Mouse (Mus musculus): ENCODE measurements around the gene Plod1. TPM values are rescaled to one million over a fixed set of nuclear protein-coding genes. Genes with fewer than 3 reads are reported as not detected.

The Plod1 gene
- polyA plus RNA-seq, 1 experiment, result 28.9 TPM

DNA sequence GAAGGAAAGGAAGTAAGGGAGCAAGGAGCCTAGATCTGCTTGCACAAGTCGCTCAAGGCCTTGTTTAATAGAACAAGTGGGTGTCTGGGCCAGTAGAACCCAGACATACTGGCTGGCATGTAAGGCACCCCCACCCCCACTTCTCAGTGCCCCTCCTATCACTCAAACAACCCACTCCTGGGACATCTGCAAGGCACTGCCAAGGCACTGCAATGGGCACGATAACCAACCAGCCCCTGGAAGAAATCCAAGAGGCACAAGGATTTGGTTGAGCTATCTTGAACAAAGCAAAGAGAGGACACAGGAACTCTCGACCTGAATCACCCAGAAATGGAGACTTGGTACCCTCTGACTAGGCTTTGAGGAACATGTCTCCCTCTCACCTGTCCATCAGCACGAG lies 48.3 kb downstream of the Plod1 start:
- TF ChIP-seq POLR2A (IDR thresholded peaks at IDR 0.05; ENCODE audit: control insufficient read depth, extremely low read depth, insufficient read depth, low read length, poor library complexity) (no peak), CTCF (IDR thresholded peaks at IDR 0.05; ENCODE audit: borderline replicate concordance, control insufficient read depth, extremely low read depth, insufficient read depth, low read length, poor library complexity) (no peak)
- Histone ChIP-seq H3K27me3 (ENCODE audit: control insufficient read depth, insufficient read depth, low read length) (no peaks in the 10 kb centered on the region), H3K36me3 (ENCODE audit: control insufficient read depth, insufficient read depth, low read length) (peaks cover 33% of the 10 kb centered on the region), H3K27ac (ENCODE audit: control insufficient read depth, insufficient read depth, low read length) (no peak overlapping the region), H3K4me1 (replicated peaks; ENCODE audit: control insufficient read depth, insufficient read depth, low read length) (no peaks in the 10 kb centered on the region), H3K4me3 (ENCODE audit: control insufficient read depth, insufficient read depth, low read length) (no peak overlapping the region)
- WGBS, result 91% methylated on average over 4 of the region's 4 CpGs
- no peak for DNase-seq

DNA sequence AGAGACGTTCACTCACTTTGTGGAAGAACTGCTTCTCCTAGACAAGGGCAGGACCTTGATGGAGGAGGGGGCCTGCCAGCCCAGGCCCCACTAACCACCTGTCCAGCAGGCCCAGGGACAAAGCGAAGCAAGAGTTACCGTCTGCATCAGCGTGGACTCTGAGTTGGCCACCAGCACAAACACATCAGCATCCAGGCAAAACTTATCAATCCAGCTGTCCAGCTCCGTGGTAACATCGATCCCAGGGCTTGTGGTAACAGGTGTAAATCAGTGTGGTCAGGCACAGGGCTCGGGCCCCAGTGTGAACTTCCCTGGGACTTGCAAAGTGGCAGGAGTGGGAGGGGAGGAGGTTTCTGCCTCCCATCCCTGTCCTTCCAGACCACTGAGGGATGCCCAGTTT lies 49.3 kb downstream of the Plod1 start:
- Histone ChIP-seq H3K27me3 (ENCODE audit: control insufficient read depth, insufficient read depth, low read length) (no peaks in the 10 kb centered on the region), H3K4me3 (ENCODE audit: control insufficient read depth, insufficient read depth, low read length) (no peak overlapping the region), H3K36me3 (ENCODE audit: control insufficient read depth, insufficient read depth, low read length) (peaks cover 41% of the 10 kb centered on the region), H3K4me1 (replicated peaks; ENCODE audit: control insufficient read depth, insufficient read depth, low read length) (no peaks in the 10 kb centered on the region), H3K27ac (ENCODE audit: control insufficient read depth, insufficient read depth, low read length) (no peak overlapping the region)
- no peak for TF ChIP-seq CTCF (IDR thresholded peaks at IDR 0.05; ENCODE audit: borderline replicate concordance, control insufficient read depth, extremely low read depth, insufficient read depth, low read length, poor library complexity)
- no peak for TF ChIP-seq POLR2A (IDR thresholded peaks at IDR 0.05; ENCODE audit: control insufficient read depth, extremely low read depth, insufficient read depth, low read length, poor library complexity)
- 95% methylated on average over 7 of the region's 7 CpGs for WGBS
- no peak for DNase-seq

DNA sequence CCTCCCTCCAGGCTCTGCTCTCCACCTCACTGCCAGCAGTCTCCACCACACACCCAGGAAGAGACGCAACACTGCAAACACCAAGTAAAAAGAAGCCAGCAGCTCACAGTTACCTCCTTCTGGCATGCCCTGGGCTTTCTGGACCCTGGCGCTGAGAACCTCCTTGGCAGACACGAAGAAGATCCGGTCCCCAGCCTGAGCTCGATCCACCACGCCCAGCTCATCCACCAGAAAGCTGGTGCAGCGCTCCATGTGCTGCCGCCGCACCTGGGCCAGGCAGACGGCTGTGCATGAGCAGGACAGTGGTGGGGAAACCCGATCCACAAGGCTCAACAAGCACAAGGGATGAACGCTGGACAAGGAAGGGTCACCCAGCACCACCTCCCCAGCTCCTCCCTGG lies 50.4 kb downstream of the Plod1 start:
- TF ChIP-seq CTCF (IDR thresholded peaks at IDR 0.05; ENCODE audit: borderline replicate concordance, control insufficient read depth, extremely low read depth, insufficient read depth, low read length, poor library complexity), result no peak
- no peak for TF ChIP-seq POLR2A (IDR thresholded peaks at IDR 0.05; ENCODE audit: control insufficient read depth, extremely low read depth, insufficient read depth, low read length, poor library complexity)

DNA sequence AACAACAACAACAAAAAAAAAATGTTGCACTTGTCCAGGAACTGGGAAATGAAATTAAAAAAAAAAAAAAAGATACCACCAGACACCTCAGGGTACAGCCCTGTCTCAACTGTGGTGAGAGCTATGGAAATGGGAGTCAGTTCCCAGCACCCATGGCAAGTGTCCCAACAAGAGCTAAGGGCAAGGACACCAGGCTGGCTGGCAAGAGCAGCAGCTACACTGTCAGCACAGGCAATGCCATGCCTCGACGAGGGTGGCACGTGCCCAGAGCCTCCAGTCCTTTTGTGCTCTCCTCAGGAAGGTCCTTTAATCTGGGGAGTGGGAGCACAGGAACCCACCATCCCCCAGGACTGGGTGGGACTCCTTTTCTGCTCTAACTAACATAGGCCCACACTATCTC lies 52.4 kb downstream of the Plod1 start:
- H3K4me3 ChIP-seq (ENCODE audit: control insufficient read depth, insufficient read depth, low read length), result no peak overlapping the region
- H3K36me3 ChIP-seq (ENCODE audit: control insufficient read depth, insufficient read depth, low read length), result peaks cover 47% of the 10 kb centered on the region
- H3K27ac ChIP-seq (ENCODE audit: control insufficient read depth, insufficient read depth, low read length), result no peak overlapping the region
- DNase-seq, result no peak
- H3K27me3 ChIP-seq (ENCODE audit: control insufficient read depth, insufficient read depth, low read length), result no peaks in the 10 kb centered on the region
- no peaks in the 10 kb centered on the region for H3K4me1 ChIP-seq (replicated peaks; ENCODE audit: control insufficient read depth, insufficient read depth, low read length)
- WGBS, result 95% methylated on average over 3 of the region's 3 CpGs
- TF ChIP-seq CTCF (IDR thresholded peaks at IDR 0.05; ENCODE audit: borderline replicate concordance, control insufficient read depth, extremely low read depth, insufficient read depth, low read length, poor library complexity) (no peak), POLR2A (IDR thresholded peaks at IDR 0.05; ENCODE audit: control insufficient read depth, extremely low read depth, insufficient read depth, low read length, poor library complexity) (no peak)

More for the DNA sequence above, 50.4 kb downstream of the Plod1 start:
- WGBS, result 96% methylated on average over 12 of the region's 12 CpGs
- Histone ChIP-seq H3K27ac (ENCODE audit: control insufficient read depth, insufficient read depth, low read length) (no peak overlapping the region), H3K4me3 (ENCODE audit: control insufficient read depth, insufficient read depth, low read length) (no peak overlapping the region), H3K36me3 (ENCODE audit: control insufficient read depth, insufficient read depth, low read length) (peaks cover 46% of the 10 kb centered on the region), H3K27me3 (ENCODE audit: control insufficient read depth, insufficient read depth, low read length) (no peaks in the 10 kb centered on the region), H3K4me1 (replicated peaks; ENCODE audit: control insufficient read depth, insufficient read depth, low read length) (no peaks in the 10 kb centered on the region)
- no peak for DNase-seq

DNA sequence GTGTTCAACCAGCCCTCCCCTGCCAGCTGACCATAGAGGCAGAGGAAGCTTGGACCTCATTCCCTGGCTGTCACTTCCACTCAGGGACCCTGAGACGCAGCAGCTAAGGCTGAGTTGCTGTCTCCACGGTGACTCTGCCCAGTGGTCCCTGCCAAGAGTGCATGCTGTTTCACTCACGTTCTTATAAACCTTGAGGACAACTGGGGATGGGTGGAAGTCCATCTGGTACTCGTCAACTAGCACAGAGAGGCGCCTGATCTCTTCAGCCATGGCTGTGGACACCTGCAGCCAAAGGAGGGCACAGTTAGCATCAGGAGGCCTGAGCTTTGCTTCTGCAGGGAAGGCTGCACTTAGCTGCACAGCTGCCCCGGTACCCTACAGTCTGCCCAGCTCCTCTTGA lies 53.5 kb downstream of the Plod1 start:
- no peak for TF ChIP-seq CTCF (IDR thresholded peaks at IDR 0.05; ENCODE audit: borderline replicate concordance, control insufficient read depth, extremely low read depth, insufficient read depth, low read length, poor library complexity)
- TF ChIP-seq POLR2A (IDR thresholded peaks at IDR 0.05; ENCODE audit: control insufficient read depth, extremely low read depth, insufficient read depth, low read length, poor library complexity), result no peak
- WGBS, result 97% methylated on average over 6 of the region's 6 CpGs
- no peak for DNase-seq
- no peak overlapping the region for H3K27ac ChIP-seq (ENCODE audit: control insufficient read depth, insufficient read depth, low read length)
- no peaks in the 10 kb centered on the region for H3K4me1 ChIP-seq (replicated peaks; ENCODE audit: control insufficient read depth, insufficient read depth, low read length)
- no peaks in the 10 kb centered on the region for H3K27me3 ChIP-seq (ENCODE audit: control insufficient read depth, insufficient read depth, low read length)
- peaks cover 45% of the 10 kb centered on the region for H3K36me3 ChIP-seq (ENCODE audit: control insufficient read depth, insufficient read depth, low read length)
- H3K4me3 ChIP-seq (ENCODE audit: control insufficient read depth, insufficient read depth, low read length), result no peak overlapping the region

DNA sequence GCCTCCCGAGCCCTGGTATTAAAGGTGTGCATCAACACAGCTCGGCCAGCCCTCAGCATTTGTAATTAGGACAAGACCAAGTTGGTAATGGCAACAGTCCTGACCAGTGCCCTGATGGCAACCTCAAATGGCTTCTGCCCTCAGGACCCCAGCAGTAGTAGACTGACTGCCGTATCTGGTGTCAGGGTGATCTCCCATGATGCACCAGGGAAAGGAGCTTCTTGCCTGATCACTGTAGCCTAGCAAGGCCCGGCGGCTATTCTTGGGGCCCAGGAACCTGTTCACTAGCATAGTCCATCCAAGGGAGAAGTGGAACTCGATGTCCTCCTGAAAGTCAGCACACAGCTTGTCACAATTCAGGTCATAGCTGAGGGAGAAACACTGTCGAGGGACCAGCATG lies 54.8 kb downstream of the Plod1 start:
- Histone ChIP-seq H3K27me3 (ENCODE audit: control insufficient read depth, insufficient read depth, low read length) (no peaks in the 10 kb centered on the region), H3K4me1 (replicated peaks; ENCODE audit: control insufficient read depth, insufficient read depth, low read length) (no peaks in the 10 kb centered on the region), H3K27ac (ENCODE audit: control insufficient read depth, insufficient read depth, low read length) (no peak overlapping the region), H3K4me3 (ENCODE audit: control insufficient read depth, insufficient read depth, low read length) (no peak overlapping the region), H3K36me3 (ENCODE audit: control insufficient read depth, insufficient read depth, low read length) (peaks cover 46% of the 10 kb centered on the region)
- TF ChIP-seq CTCF (IDR thresholded peaks at IDR 0.05; ENCODE audit: borderline replicate concordance, control insufficient read depth, extremely low read depth, insufficient read depth, low read length, poor library complexity) (no peak), POLR2A (IDR thresholded peaks at IDR 0.05; ENCODE audit: control insufficient read depth, extremely low read depth, insufficient read depth, low read length, poor library complexity) (no peak)
- no peak for DNase-seq
- WGBS, result 94% methylated on average over 7 of the region's 7 CpGs

DNA sequence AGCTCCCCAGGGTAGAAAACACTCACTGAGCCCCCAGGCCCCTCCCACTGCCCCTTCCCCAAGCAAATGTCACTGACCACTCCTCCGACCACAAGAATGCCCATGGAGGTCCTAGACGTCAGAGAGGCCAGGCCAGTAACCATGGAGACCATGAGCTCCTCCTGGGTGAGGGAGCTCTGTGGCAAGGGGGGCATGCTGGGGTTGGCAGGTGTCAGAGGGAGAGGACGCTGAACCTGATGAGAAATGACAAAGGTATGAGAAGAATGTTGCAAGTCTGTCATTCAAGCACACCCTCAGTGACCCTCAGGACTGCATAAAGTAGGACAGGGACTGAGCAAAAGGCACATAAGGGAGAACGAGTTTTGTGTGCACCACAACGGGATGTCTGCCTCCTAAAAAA lies 56.7 kb downstream of the Plod1 start:
- Histone ChIP-seq H3K36me3 (ENCODE audit: control insufficient read depth, insufficient read depth, low read length) (peaks cover 48% of the 10 kb centered on the region), H3K27ac (ENCODE audit: control insufficient read depth, insufficient read depth, low read length) (no peak overlapping the region), H3K27me3 (ENCODE audit: control insufficient read depth, insufficient read depth, low read length) (no peaks in the 10 kb centered on the region), H3K4me3 (ENCODE audit: control insufficient read depth, insufficient read depth, low read length) (no peak overlapping the region), H3K4me1 (replicated peaks; ENCODE audit: control insufficient read depth, insufficient read depth, low read length) (no peaks in the 10 kb centered on the region; the same call in 1 of the 2 replicates)
- no peak for TF ChIP-seq CTCF (IDR thresholded peaks at IDR 0.05; ENCODE audit: borderline replicate concordance, control insufficient read depth, extremely low read depth, insufficient read depth, low read length, poor library complexity)
- no peak for TF ChIP-seq POLR2A (IDR thresholded peaks at IDR 0.05; ENCODE audit: control insufficient read depth, extremely low read depth, insufficient read depth, low read length, poor library complexity)
- no peak for DNase-seq
- 83% methylated on average over 5 of the region's 5 CpGs for WGBS
